Mouse (Mus musculus) lung, embryonic 14.5 days (tissue): Measurements from ENCODE around the gene Acer1. TPM values are rescaled to one million over a fixed set of nuclear protein-coding genes. Genes with fewer than 3 reads are reported as not detected.

Source experiments
- ATAC-seq: fragments of 200-750 bp; cut with Nextera tagmentation; 2 replicates; pipeline ENCODE4 v1.8.0; 2017; ENCODE audit warnings: mild to moderate bottlenecking, moderate TSS enrichment, moderate library complexity; ENCODE audit not compliant: insufficient read depth
- DNase-seq: peaks from one replicate; pipeline ENCODE4 v3.0.0-alpha.2; 2015
- H3K27ac ChIP-seq: fragments of 300-500 bp; sonication (generic); 2 replicates; pipeline ENCODE4 v1.5.1; 2014; ENCODE audit warnings: low read depth, mild to moderate bottlenecking, moderate library complexity
- H3K27me3 ChIP-seq: fragments of 300-500 bp; sonication (generic); 2 replicates; pipeline ENCODE4 v1.6.1; 2014; ENCODE audit warnings: low read length, control low read depth; ENCODE audit not compliant: insufficient read depth
- H3K36me3 ChIP-seq: fragments of 300-500 bp; sonication (generic); 2 replicates; pipeline ENCODE4 v1.6.1; 2014; ENCODE audit warnings: control low read depth; ENCODE audit not compliant: insufficient read depth
- H3K4me1 ChIP-seq: fragments of 300-500 bp; sonication (generic); 2 replicates; pipeline ENCODE4 v1.6.1; 2014; ENCODE audit warnings: antibody characterized with exemption, control low read depth; ENCODE audit not compliant: insufficient read depth
- H3K4me2 ChIP-seq: fragments of 300-500 bp; sonication (generic); 2 replicates; pipeline ENCODE4 v1.6.1; 2014; ENCODE audit warnings: mild to moderate bottlenecking
- H3K4me3 ChIP-seq: fragments of 300-500 bp; sonication (generic); 2 replicates; pipeline ENCODE4 v1.5.1; 2014; ENCODE audit warnings: low read depth, low read length
- H3K9ac ChIP-seq: fragments of 300-500 bp; sonication (generic); 2 replicates; pipeline ENCODE4 v1.6.1; 2014
- H3K9me3 ChIP-seq: fragments of 300-500 bp; sonication (generic); 2 replicates; pipeline ENCODE4 v1.6.1; 2016; ENCODE audit warnings: low read depth, low read length, control low read depth
- CTCF ChIP-seq: IDR thresholded peaks from 2 replicates; pipeline ENCODE4 v1.5.1; 2016; ENCODE audit warnings: antibody characterized with exemption, low read depth
- WGBS: fragments of 180-500 bp; shearing (Covaris S2); extraction: QIAGEN DNeasy Blood & Tissue Kit; methylation state at CpG from one replicate; pipeline ENCODE4 v1.1.7; 2014; 5-methylcytosine and 5-hydroxymethylcytosine counted together
- polyA plus RNA-seq: library from polyadenylated mRNA; unstranded; fragments of >200 nt; fragmentation: Nextera tagmentation; extraction: Ambion mirVana; gene quantifications from 2 replicates; pipeline ENCODE4 v1.2.1, GENCODE M21; 2014

Gene Acer1
- polyA plus RNA-seq, 1 experiment from 2014 or later = not detected

DNA sequence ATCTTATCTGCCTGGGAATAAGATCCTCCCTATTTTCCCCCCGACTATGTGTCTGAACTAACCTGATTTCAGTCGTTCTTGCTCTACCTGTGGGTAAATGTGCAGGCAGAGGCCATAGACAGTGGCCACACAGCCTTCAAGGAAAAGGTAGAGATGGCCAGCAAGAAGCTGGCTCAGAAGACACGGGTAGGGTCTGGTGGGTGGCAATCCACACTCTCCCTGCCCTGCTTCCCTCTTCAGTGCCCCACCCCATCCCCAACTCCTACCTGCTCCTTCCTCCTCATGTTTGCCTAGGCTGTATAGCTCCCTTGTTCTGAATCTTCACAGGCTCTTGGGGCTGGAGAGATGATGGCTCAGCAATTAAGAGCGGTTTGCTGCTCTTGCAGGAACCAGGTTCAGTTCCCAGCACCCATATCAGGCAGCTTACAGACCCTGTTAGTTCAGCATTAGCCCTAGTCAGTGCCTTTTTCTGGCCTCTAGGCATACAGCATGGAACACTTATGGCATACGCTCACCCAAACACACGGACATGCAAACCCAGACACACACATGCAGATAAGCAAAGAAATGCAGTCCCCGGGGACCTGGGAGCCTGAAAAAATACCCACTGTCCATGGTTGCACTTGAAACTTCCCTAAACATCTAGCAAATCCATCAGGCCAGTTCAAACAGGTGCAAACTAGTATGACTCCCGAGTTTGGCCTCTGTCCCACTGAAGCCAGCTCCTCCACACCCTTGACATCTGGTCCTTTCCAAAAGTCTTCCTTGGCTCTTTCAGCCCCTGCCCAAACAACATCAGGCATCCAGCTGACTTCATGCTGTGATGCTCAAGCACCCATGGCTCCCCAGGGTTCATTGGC, 5.2 kb downstream of the Acer1 start:
- Histone ChIP-seq H3K9ac (no peak overlapping the region), H3K4me1 (no peaks in the 10 kb centered on the region), H3K27ac (no peak overlapping the region), H3K4me3 (no peak overlapping the region), H3K27me3 (no peaks in the 10 kb centered on the region), H3K36me3 (no peaks in the 10 kb centered on the region), H3K4me2 (no peak overlapping the region), H3K9me3 (no peaks in the 10 kb centered on the region)
- no peak for DNase-seq
- 63% methylated on average over 8 of the region's 8 CpGs for WGBS
- no peak for ATAC-seq
- no peak for TF ChIP-seq CTCF

DNA sequence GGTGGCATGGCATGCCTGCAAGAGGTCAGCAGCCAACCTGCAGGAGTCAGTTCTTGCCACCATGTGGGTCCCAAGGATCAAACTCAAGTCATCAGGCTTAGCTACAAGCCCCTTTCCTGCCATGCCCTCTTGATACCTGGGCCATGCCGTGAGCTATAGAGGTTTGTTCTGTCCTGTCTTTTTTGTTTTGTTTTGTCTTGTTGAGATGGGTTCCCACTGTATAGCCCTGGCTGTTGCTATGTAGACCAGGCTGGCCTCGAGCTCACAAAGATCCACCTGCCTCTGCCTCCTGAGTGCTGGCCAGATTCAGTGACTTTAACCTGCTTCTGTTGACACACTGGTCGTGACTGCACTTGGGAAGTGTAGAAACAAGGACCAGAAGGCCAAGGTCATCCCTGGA, 6.5 kb downstream of the Acer1 start:
- Histone ChIP-seq H3K27me3 (no peaks in the 10 kb centered on the region), H3K27ac (no peak overlapping the region), H3K36me3 (no peaks in the 10 kb centered on the region), H3K4me3 (no peak overlapping the region), H3K4me1 (no peaks in the 10 kb centered on the region), H3K4me2 (no peak overlapping the region), H3K9me3 (no peaks in the 10 kb centered on the region), H3K9ac (no peak overlapping the region)
- 74% methylated on average over 3 of the region's 3 CpGs for WGBS
- ATAC-seq (no peak), DNase-seq (no peak)
- no peak for TF ChIP-seq CTCF

DNA sequence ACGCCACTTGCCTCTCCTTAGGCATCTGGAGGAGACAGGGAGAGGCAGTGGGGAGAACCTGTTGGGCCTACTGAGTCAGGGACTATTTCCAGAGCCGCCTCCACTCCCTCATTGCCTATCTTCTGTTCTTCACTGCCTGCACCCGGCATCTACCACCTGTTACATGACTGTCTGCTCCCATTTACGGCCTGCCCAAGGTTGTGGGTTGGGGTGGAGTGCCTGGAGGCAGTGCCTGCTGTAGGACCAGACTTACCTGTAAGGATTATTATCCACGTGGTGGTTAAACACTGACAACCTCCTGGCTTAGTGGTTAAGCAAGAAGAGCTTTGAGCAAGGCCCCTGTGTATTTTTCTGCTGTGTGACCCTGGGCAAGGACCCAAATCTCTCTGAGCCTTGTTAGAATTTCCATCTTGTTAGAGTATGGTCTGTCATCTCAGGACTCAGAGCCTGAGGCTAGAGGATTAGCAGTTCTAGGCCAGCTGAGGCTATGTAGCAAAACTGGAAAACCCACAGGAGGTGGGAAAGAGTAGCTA, 7.2 kb downstream of the Acer1 start:
- H3K9ac ChIP-seq = no peak overlapping the region
- no peaks in the 10 kb centered on the region for H3K36me3 ChIP-seq
- H3K4me3 ChIP-seq = no peak overlapping the region
- H3K27me3 ChIP-seq = no peaks in the 10 kb centered on the region
- no peak for TF ChIP-seq CTCF
- DNase-seq (no peak), ATAC-seq (no peak)
- no peak overlapping the region for H3K4me2 ChIP-seq
- H3K4me1 ChIP-seq = no peaks in the 10 kb centered on the region
- H3K9me3 ChIP-seq = no peaks in the 10 kb centered on the region
- no peak overlapping the region for H3K27ac ChIP-seq
- WGBS = 71% methylated on average over 5 of the region's 5 CpGs

DNA sequence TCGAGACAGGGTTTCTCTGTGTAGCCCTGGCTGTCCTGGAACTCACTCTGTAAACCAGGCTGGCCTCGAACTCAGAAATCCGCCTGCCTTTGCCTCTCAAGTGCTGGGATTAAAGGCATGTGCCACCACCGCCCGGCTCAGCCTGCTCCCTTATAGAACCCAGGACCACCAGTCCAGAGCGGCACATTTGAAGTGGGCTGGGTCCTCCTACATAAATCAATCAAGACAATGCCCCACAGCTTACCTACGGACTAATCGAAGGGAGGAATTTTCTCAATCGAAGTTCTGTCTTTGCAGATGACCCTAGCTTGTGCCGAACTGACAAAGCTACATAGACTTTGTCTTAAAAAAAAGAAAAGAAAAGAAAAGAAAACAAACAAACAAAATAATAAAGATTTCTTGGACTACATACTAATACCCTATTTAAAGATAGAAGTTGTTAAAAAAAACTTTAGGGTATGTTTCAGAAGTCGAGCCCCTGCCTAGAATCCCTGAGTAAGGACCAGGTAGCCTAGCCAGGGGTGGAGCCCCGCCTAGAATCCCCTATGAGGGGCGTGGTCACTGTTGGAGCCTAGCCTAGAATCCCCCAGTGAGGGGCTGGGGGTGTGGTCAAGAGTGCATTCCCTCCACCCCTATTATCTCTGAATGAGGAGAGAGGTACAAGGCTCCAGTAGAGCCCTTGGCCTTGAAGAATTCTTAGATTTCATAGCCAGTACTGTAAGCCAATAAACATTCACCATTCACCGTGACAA, 7.8 kb downstream of the Acer1 start:
- no peaks in the 10 kb centered on the region for H3K4me1 ChIP-seq
- H3K27me3 ChIP-seq = no peaks in the 10 kb centered on the region
- H3K4me2 ChIP-seq = no peak overlapping the region
- no peak overlapping the region for H3K9ac ChIP-seq
- no peak overlapping the region for H3K27ac ChIP-seq
- 55% methylated on average over 12 of the region's 14 CpGs for WGBS
- TF ChIP-seq CTCF = no peak
- H3K4me3 ChIP-seq = no peak overlapping the region
- no peak for DNase-seq
- no peaks in the 10 kb centered on the region for H3K9me3 ChIP-seq
- ATAC-seq = no peak
- no peaks in the 10 kb centered on the region for H3K36me3 ChIP-seq

DNA sequence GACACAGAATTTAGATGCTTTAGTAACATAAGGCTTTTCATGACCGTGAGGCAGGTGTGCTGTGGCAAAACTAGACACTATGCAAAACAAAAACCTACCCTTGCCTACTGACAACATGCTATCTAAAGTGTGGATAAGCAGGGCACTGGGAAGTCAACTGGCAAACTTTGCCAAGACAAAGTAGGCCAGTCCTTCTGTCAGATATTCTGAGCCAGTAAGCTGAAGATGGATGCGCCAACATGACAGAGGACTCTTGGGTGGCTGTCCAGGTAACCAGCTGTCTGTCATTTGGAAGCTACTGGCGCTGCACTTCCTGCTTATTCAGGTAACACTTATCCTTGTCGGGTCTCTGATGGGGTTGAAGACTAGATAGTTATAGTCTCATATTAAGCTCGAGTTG, 11.8 kb downstream of the Acer1 start:
- H3K9me3 ChIP-seq = no peaks in the 10 kb centered on the region
- H3K4me3 ChIP-seq = no peak overlapping the region
- TF ChIP-seq CTCF = no peak
- WGBS = 57% methylated on average over 5 of the region's 5 CpGs
- no peak overlapping the region for H3K27ac ChIP-seq
- H3K27me3 ChIP-seq = no peaks in the 10 kb centered on the region
- DNase-seq (no peak), ATAC-seq (no peak)
- H3K4me2 ChIP-seq = no peak overlapping the region
- no peaks in the 10 kb centered on the region for H3K36me3 ChIP-seq
- no peak overlapping the region for H3K9ac ChIP-seq
- H3K4me1 ChIP-seq = no peaks in the 10 kb centered on the region

DNA sequence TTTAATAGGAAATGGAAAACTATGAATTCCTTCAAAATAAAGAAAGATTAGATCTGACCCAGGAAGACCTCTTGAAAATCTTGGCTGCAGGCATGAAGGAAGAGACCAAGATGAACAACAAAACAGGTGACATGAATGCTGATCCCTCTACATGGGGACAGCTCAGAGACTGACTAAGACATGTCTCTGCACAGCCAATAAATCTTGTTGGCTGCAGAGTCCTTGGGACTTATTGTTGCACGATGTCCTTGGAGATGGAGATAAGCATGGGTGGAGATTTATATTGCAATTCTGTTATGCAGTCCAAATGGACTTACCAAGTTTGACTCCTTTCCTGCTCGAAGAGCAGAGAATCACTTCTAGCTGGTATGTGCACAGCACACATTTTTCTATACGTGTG, 12.6 kb downstream of the Acer1 start:
- TF ChIP-seq CTCF = no peak
- Histone ChIP-seq H3K9ac (no peak overlapping the region), H3K4me1 (no peaks in the 10 kb centered on the region), H3K9me3 (no peaks in the 10 kb centered on the region), H3K27me3 (no peaks in the 10 kb centered on the region), H3K36me3 (no peaks in the 10 kb centered on the region), H3K4me2 (no peak overlapping the region), H3K4me3 (no peak overlapping the region), H3K27ac (no peak overlapping the region)
- WGBS = 43% methylated on average over 3 of the region's 3 CpGs
- ATAC-seq (no peak), DNase-seq (no peak)

DNA sequence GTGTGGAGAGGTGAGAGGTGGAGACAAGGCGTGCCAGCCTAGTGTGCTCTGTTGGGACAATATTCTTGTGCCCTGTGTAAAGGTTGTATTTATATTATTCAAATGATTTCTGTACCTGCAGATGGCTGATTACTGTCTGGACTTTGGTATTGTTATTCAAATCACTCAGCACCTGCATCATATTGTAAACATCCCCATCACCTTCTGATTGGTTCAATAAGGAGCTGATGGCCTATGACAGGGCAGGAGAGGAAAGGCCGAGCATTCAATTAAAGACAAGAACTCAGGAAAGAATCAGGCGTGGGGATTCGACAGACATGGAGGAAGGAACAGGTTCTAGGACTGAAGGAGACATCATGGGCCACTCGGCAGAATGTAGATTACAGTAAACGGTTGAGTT, 18.3 kb downstream of the Acer1 start:
- no peak overlapping the region for H3K4me3 ChIP-seq
- no peak for ATAC-seq
- no peak overlapping the region for H3K4me2 ChIP-seq
- no peak for TF ChIP-seq CTCF
- no peaks in the 10 kb centered on the region for H3K36me3 ChIP-seq
- H3K9me3 ChIP-seq = no peaks in the 10 kb centered on the region
- H3K4me1 ChIP-seq = no peaks in the 10 kb centered on the region
- WGBS = 67% methylated on average over 6 of the region's 6 CpGs
- no peak overlapping the region for H3K27ac ChIP-seq
- no peaks in the 10 kb centered on the region for H3K27me3 ChIP-seq
- H3K9ac ChIP-seq = no peak overlapping the region
- DNase-seq = no peak
